Mouse (Mus musculus): ENCODE measurements around the gene Klhl10.

Gene Klhl10

DNA sequence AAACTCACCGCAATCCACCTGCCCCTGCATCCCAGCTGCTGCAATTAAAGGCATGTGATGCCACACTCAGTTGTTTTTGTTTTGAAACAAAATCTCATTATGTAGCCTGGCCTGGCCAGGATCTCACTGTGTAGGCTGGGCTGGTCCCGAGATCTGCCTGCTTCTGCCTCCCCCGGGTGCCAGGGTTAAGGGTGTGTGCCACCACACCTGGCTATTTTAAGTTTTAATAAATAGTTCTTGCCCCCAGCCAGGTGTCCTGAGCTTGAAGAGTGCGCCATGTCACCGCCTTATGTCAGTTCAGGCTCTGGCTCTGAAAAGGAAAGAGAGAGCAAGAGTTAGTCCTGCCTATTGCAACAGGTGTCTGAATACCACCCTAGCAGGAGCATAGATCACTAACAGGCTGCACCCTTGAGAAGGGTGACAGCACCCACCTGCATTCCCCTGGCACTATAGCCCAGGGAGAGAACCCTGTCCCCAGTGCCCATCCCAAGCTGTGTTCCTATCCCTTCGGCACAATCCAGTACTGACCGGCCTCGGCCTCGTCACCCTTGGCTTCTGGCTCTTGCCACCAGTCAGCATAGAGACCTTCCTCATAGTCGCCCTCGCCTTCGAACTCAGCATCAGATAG is 32.8 kb upstream of the Klhl10 start:
- DNase-seq, result no peak

DNA sequence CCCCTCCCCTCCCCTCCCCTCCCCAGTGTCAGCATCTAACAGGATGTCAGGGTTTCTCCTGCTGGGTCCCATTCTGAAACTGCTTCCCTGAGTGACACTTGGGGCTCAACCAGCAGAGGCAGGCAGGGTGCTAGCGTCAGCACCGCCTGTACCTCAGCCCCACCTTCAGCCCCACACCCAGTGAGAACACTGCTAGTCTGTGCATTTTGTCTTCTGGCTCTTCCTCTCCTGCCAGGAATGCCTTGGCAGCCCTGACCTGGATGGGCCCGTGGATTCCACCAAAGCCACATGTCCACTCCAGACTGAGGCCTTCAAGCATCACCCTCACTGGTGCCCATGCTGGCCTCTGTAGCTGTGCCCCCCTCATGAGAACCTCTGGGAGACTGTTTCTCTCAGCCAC is 32.0 kb upstream of the Klhl10 start:
- no peak for DNase-seq

DNA sequence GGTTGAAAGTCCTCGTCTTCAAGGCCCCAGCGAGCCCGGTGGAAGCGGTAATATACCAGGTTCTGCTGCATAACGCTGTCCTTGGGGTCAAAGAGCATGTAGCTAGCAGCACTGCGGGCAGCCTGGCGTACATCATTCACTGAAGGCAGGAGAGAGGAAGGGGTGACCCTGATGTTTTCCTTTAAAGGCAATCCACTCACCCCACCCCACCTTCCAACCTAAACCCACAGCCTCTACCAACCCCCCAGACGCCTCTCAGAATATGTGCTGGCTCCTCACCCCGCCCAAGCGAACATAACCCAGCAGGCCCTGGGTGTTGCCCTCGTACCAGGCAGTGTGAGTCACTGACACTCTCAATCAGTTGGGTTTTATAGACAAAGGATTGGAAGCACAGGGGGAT is 30.0 kb upstream of the Klhl10 start:
- DNase-seq, result no peak

DNA sequence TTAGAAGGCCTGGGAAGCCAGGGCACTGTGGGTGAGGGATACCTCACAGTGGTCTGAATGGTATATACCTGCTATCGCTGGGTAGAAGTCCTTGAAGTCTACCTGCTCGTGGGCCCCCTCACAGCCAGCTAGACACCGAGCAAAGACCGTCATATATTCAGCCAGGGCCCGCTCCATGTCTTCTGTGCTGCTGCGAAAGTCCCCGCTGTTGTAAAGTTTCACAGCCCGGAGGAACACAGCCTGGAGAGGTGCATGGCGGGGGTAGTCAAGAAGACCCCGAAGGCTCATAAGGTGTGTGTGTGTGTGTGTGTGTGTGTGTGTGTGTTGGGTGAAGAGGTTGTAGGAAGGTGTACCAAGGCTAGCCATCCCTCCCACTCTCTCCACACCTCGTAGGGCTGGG is 28.2 kb upstream of the Klhl10 start:
- DNase-seq, result no peak

DNA sequence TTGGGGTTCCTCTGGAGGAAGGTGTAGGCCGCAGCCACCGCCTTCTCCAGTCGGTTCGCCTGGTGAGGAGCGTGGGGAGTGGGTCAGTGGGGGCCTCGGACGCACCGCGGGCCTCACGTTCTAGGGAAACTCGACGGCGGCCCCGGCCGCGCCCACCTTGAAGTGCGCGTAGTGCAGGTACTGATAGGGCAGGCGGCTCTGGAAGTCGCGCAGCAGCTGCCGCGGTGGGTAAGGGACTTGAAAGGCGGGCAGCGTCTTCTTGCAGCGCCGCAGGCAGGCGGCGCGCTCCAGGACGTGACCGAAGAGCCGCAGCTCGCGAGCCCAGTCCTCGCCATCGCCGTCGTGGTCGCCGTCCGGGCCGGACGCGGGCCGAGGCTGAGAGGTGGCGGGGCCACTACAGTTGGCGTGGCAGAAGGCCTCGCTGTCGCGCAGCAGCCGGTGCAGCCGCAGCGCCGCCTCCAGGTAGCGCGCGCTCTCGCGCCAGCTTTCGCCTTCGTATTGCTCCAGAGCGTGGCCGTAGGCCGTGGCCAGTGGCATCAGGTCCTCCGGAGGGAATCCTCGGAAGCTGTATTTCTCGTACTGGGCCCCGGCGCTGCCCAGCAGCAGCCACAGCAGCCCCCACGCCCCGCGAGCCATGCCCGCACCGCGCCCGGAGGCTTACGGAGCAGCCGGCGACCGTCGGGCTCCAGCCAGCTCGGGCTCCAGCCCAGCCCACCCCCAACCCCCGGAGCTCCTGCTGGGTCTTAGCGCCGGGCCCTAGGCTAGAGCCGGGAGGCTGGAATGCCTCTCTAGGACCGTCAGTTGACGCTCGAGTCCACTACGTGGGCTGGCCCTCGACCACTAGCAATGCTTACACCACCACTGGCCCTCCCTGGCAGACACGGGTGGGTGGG is 27.4 kb upstream of the Klhl10 start, which contains the start of gene P3h4:
Gene P3h4 (minus strand): TSS at position 816 of the 893 bp plus-strand sequence.
- DNase-seq, result peak; percentile 87

DNA sequence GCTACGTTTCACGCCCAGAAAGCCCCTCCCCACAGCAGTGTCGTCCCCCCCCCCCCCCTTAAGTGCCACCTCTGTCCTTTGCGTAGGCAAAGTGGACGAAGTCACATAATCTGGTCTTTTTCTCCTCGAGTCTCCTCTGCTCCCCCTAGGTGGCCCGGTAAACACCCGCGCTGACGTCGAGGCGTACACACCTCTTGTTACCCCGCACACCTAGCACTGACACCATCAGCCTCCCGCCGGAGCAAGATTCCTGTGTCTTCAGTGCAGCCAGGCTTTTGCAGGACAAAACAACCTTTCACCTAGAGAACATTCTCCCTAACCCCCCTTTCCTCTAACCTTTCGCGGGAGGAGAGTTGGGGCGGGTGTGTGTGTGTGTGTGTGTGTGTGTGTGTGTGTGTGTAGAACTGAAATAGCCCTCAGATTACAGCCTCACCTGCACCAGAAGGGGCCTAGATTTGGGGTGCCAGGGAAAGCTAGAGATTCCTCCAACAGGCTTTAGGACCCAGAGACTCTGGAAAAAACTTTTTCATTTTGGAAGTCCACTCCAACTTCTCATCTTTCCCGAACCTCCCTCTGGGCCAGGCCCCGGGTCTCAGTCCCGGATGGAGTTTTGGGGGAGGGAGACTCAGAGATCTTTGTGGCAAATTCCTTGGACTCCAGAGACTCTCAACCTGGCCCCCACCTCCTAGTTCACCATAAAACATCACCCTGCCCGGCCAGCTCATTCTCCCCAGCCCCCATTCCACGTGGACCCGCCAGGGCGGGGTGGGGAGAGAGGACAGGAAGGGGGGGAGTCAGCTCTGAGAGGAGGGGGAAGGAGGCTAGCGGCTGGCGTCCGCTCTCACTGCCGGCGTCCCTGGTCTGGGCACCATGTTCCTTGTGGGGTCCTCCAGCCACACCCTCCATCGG is 26.5 kb upstream of the Klhl10 start, which contains the start of gene Fkbp10:
Gene Fkbp10 (plus strand): TSS at position 784 of the 909 bp plus-strand sequence.
- DNase-seq, result no peak

DNA sequence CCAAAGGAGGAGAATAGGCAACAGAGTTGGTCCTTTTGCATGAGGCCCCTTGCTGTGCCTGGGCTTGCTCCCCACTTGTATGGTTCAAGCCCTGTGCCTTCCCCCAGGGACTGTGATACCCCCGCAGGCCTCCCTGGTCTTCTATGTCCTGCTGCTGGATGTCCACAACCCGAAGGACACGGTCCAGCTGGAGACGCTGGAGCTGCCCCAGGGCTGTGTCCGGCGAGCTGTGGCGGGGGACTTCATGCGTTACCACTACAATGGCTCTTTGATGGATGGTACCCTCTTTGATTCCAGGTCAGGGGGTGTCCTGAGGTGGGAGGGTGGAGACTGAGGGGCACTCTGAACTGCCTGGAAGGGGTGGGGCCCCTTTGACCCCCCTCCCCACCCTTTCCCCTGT is 20.2 kb upstream of the Klhl10 start:
- no peak for DNase-seq

DNA sequence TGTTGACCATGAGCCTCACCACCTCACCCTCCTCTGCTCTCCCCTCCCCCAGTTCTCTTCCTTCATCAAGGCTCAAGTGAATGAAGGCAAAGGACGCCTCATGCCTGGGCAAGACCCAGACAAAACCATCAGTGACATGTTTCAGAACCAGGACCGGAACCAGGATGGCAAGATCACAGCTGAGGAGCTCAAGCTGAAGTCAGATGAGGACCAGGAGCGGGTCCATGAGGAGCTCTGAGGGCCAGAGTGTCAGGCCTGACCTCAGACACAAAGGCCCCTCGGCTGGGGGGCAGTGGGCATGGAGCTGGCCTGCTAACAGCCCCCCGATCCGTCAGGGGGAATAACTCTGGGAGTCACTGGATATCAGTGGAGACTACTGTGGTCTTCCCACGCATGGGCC is 17.9 kb upstream of the Klhl10 start:
- DNase-seq, result no peak

DNA sequence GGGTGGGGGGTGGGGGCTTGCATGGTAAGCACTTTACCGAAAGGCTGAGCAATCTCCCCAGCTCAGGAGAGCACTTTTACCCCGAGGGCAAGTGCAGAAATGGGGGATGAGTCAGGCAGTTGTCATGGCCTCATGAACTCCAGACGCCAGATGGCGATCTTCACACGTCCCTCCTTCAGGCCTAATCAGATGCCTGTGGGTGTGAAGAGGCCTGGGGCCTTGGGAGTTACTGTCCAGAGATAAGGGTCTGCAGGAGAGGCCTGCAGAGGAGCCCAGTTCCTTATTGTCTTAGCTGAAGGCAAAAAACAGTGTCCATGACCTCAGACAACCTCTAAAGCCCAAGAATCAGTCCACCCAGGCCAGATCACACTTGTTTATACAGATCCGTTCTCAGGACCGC is 15.9 kb upstream of the Klhl10 start:
- peak; percentile 82 for DNase-seq

DNA sequence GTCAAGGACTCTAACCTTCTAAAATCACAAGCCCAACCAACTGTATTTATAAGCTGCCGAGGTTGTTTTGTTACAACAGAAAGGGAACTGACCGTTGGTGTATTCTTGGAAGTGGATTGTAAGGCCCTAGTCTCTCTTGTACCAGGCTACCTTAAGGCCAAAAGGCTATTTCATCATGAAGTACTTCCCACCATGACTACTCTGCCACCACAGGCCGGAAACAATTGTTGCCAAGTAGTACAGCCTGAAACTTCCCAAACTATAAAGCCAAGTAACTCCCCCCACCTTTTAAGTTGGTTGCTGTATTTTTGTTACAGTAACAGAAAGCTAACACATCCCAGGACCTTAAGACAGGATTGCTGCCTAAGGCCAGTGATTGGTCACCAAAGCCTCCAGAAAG is 14.9 kb upstream of the Klhl10 start:
- DNase-seq, result no peak

DNA sequence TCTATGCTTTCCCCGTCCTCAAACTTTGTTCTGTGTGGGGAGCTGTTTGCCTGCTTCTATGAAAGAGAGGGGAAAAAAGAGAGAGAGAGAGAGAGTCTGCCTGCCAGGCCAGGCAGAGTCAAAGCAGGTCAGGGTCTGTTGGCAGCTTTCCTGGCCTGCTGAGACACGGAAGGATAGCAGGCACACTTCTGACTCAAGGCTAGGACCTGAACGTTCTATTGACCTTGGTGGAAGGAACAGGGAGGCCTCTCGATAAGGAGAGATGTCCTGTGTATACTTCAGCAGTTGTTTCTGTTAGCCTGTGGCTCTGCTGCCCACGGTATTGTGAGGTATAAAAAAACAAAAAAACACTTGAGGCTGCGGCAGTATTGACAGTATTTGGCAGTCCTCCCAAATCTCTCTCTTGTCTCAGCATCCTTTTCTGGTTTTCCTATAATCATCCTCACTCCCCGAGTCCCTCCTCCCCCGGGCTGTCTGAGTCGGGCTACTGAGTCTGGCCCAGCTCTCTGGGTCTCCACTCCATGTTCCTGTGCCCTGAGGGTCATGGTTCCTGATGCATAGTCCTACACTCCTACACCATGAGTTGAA is 13.0 kb upstream of the Klhl10 start:
- DNase-seq, result no peak

DNA sequence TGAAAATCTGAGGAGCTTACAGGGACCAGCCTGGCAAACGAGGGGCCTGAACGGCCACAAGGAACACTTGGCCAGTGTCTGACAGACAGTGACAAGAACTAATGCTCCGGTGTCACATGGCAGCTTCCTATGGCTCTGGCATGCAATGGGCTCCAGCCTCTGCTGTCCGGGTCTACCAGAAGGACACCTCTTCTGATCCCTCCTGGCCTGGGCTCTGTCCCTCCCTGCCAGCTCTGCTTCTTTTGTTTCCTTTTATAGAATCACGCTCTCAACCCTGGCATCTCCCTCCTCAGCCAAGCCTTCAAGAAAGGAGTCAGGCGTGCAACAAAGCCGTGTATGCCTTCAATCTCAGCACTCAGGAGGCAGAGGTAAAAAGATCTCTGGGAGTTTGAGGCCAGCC is 11.7 kb upstream of the Klhl10 start:
- DNase-seq, result no peak

DNA sequence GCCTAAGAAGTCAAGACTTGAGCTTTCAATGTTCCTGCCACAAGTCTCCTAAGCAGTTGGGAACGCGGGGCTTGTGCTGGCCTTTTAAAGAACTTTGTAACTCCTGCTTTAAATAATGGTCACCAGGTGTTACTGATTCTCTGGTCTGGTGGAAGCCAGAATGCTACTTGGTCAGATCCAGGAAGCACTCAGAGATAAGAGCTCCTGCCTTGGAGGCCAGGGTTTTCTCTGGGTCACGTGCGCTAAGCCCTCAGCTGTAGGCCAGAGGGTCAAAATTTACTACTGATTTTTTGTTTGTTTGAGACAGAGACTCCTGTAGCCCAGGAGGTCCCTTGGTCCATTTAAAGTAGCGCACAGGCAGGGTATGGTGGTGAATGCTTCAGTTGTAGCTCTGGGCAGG is 9.7 kb upstream of the Klhl10 start:
- DNase-seq, result no peak

DNA sequence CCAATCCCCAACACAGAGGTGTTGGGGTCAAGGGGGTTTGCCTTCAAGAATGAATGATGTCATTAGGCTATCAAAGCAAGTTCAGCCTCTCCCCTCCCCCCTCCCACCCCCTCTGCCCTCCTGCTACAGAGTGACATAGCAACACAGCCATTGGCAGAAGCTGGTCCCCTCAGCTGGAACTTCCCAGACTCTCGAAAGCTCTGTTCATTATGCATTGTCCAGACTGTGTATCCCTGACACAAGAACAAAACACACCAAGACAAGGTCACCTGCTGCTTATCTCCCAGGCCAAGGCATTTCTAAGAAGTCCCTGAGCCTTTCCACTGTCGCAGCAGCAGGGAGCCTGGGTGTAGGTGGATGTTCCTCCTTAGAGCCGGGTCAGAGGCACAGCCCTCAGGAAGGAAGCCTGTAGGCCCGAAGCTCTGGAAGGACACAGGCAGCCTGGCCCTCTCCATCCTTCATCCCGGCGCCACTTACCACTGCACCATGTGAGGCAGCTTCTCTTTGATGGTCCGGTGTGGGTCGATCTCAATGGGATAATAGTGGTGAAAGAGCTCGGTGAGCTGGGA is 6.0 kb upstream of the Klhl10 start:
- DNase-seq, result no peak

DNA sequence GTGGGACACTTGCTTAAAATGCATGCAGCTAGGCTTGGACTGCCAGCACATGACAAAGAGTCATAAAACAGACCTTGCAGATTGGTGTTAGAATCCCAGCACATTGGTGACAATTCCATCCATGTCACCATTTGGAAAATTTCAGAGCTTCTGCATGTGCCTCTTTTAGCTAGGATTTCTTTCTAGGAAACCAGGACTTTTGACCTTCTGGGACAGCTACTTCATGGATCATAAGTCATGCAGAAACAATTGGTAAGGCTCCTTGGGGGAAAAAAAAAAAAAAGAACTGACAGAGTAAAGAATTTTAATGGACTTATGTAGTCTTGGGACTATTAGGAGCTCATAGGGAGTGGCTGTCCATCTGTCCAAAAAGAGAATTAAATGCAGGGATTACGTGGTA is 3.8 kb upstream of the Klhl10 start:
- DNase-seq, result no peak

DNA sequence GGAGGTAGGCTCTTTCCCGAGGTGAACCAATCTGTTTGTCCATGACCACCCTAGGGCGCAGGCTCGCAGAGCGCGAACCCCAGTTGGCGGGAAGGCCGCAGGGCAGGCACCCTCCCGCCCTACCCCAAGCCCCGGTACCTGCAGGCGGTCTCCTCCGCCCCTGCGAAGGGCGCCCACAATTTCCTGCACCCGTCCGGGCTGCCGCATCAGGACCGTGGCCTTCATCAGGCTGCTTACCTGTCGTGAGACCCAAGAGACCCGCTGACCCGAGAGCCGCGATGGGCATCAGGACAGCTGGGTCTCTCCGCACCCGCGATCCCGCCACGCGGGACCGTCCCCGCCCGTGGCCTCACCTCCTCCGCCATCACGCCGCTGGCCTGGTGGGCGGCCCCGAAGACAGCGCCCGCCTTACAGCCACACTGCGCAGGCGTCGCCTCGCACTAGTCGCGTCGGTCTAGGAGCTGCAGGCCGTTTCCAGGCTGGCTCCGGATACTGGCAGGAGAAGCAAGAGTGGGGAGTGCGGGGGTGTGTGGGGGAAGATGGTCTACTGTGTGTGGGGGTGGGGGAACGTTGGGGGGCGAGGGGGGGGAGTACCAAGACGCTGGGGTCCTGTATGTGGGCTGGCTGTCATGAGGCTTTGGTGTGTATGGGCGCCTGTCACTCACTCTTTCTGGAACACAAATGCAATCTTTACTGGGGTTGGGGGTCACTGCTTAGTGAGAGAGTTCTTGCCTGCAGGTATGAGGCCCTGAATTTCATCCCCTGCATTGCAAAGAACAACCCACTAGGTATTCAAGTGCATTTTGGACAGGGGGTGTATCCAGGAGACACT is 810 bp upstream of the Klhl10 start:
- DNase-seq, result peak; percentile 83

DNA sequence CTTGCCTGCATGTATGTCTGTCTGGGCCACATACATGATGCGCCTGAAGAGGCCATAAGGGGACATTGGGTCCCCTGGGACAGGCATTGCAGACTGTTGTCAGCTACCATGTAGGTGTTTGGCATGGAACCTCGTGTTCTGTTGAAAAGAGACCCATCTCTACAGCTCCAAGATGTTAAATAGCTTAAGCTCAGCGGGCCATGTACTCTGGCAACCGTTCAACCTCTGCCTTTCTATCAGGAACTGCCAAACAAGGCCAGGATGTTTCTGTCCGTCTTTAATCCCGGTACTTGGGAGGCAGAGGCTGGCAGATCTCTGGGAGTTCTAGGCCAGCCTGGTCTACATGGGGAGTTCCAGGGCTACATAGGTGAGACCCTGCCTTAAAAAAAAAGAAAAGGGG is 908 bp downstream of the Klhl10 start:
- DNase-seq, result peak; percentile 33

DNA sequence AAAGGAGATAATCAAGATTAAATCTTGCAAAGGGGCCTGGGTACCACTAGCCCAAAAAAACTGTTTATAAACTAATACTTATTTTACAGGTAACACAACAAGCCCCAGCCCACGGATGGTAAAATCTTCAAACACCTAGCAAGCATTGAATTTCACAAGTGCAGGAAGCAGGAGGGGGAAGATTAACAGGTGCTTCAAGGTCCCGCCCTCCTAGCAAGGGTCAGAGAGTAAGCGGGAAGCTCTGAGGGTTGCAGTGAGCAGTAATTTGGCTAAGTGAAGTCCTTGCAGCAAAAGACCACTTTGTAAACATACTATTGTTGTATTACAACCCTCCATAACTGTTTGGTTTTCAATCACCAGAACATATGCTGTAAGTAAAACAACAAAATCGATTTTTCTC is 15.5 kb downstream of the Klhl10 start:
- DNase-seq, result no peak

DNA sequence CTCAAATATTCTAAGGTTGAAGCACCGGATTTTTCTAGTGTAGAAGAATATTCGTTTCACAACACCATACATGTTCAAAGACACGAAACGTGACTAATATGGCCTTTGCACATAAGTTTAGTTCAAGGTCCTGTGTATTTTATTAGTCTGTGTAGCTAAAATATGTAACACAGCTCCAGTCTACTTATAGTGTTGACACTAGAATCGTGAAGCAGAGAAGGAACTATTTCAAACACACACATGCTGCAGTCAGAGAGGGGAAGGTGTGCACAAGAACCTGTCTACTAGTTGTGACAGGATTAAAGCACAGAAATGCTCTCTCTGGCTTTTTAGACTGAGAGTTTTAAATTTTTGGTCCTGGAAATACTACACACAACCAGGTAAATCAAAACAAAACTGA is 16.0 kb downstream of the Klhl10 start:
- no peak for DNase-seq

DNA sequence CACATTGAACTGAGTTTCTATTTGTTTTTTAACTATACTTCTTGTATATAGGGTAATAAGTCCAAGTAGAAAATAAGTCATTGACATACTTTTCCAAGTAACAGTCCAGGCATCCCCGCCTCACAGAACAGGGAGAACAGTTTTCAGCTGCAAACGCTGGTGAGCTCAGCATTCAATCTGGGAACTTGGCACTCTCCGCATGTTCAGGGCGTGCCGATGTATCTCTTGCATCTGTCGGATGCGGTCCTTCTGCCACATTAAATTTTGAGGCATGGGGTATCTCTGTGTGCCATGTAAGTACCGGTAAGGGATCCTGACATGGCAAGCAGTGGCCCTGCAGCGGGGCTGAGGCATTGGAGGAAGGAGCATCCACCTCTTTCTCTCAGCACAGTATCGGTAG is 21.0 kb downstream of the Klhl10 start:
- DNase-seq, result no peak

DNA sequence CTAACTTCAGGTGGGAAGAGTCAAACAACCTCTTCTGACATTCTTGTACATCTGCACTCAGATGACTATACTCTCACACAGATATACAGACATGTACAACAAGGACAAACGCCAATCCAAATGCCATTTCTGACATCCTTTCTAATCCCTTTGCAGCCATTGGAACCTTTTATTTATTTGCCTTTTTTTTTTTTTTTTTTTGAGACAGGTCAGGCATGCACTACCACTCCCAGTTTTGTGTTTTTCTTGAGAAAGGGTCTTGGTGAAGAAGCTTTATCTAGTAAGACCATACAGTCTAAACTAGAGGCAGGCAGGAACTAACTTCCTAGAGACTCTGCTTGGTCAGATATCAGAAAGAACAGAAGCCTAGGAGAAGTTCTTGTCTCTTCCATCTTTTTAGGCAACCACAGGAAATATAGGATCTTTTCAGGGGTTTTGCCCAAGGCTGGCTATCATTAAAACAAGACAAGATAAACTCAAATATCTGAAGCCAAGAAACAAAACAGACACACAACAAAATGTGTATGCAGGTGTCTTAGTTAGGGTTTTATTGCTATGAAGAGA is 23.6 kb downstream of the Klhl10 start:
- no peak for DNase-seq

Data from kidney, adult 18-20 months (tissue).